Mouse (Mus musculus) monocyte, adult 5-6 weeks (primary cell): Measurements from ENCODE around the gene Sema3f. TPM values are rescaled to one million over a fixed set of nuclear protein-coding genes. Genes with fewer than 3 reads are reported as not detected.
A peak's percentile ranks its signal among the peaks of the same experiment; 100 is the strongest.

Source experiments
- ATAC-seq: fragments of 153-309, 156-312 bp; replicated peaks from 2 replicates; pipeline ENCODE4 v1.8.0; 2017; ENCODE audit warnings: mild to moderate bottlenecking; ENCODE audit not compliant: low TSS enrichment, insufficient number of reproducible peaks, severe bottlenecking, poor library complexity, low FRiP score
- total RNA-seq: library from RNA; stranded (forward); fragments of 200-1000, 200-491, 200-594 nt; gene quantifications from 3 replicates; pipeline ENCODE4 v1.2.3, GENCODE M21; 2017

The Sema3f gene
- total RNA-seq, 1 experiment from 2014 or later: not detected

- ATAC-seq: no peak
These were observed 14.2 kb downstream of the Sema3f start for GRCm38 (mm10) chr9:107696106-107696479.

GRCm38 (mm10) chr9:107695441-107696105 lies 14.7 kb downstream of the Sema3f start:
- no peak for ATAC-seq

- ATAC-seq: no peak
These were observed 15.6 kb downstream of the Sema3f start for GRCm38 (mm10) chr9:107694627-107695026.

- ATAC-seq: no peak
These were observed 16.8 kb downstream of the Sema3f start for GRCm38 (mm10) chr9:107693433-107693987.

GRCm38 (mm10) chr9:107692785-107693184 lies 17.5 kb downstream of the Sema3f start:
- no peak for ATAC-seq

- no peak for ATAC-seq
These were observed 19.9 kb downstream of the Sema3f start for GRCm38 (mm10) chr9:107690391-107690790.

GRCm38 (mm10) chr9:107688939-107689338 lies 21.3 kb downstream of the Sema3f start:
- no peak for ATAC-seq

GRCm38 (mm10) chr9:107688415-107688814 lies 21.9 kb downstream of the Sema3f start:
- ATAC-seq: no peak

- no peak for ATAC-seq
These were observed 24.9 kb downstream of the Sema3f start for GRCm38 (mm10) chr9:107685231-107685981.

GRCm38 (mm10) chr9:107682405-107682804 lies 27.9 kb downstream of the Sema3f start:
- ATAC-seq: no peak

- ATAC-seq: no peak
These were observed 30.8 kb downstream of the Sema3f start, which contains the start of gene Gnat1 for GRCm38 (mm10) chr9:107679501-107679900. Gnat1 (minus strand) TSS chr9:107679712.

- ATAC-seq: no peak
These were observed 31.4 kb downstream of the Sema3f start for GRCm38 (mm10) chr9:107678861-107679260.

GRCm38 (mm10) chr9:107677819-107678526 lies 32.3 kb downstream of the Sema3f start:
- 0 out of 2 replicates have a peak, but pooled peaks have one; percentile 17 for ATAC-seq

- ATAC-seq: peak; percentile 40; the same call in 1 of the 2 replicates
These were observed 33.0 kb downstream of the Sema3f start for GRCm38 (mm10) chr9:107677091-107677784.

- no peak for ATAC-seq
These were observed 34.0 kb downstream of the Sema3f start for GRCm38 (mm10) chr9:107676302-107676701.

- peak; percentile 65 for ATAC-seq
These were observed 34.5 kb downstream of the Sema3f start for GRCm38 (mm10) chr9:107675671-107676301.

GRCm38 (mm10) chr9:107674609-107675429 lies 35.5 kb downstream of the Sema3f start:
- no peak for ATAC-seq
